Mouse (Mus musculus) testis, adult 2 months (tissue): ENCODE measurements around the gene Adgrg4.

Source experiments
- CTCF ChIP-seq: fragments of 200-500 bp; IDR thresholded peaks from 2 replicates; pipeline ENCODE4 v1.5.1; 2012; ENCODE audit warnings: low read depth, mild to moderate bottlenecking, inconsistent platforms, low read length, moderate library complexity; ENCODE audit not compliant: control insufficient read depth, insufficient read depth, insufficient replicate concordance
- POLR2A ChIP-seq: fragments of 200-500 bp; IDR thresholded peaks from 2 replicates; pipeline ENCODE4 v1.6.1; 2012; ENCODE audit warnings: low read depth, mild to moderate bottlenecking, inconsistent platforms, low read length, moderate library complexity; ENCODE audit not compliant: control insufficient read depth

- TF ChIP-seq POLR2A (no peak), CTCF (no peak)
These were observed 172.8 kb downstream of the Adgrg4 start, which contains the start of gene Brs3 for GRCm38 (mm10) chrX:57042774-57043173.
